Mouse (Mus musculus) embryonic fibroblast, embryonic 13.5 days (primary cell): ENCODE results near the gene Dusp5.

Source experiments
- CTCF ChIP-seq: IDR thresholded peaks from 2 replicates; pipeline ENCODE4 v1.5.1; 2011; ENCODE audit warnings: mild to moderate bottlenecking, control low read depth, low read length, moderate library complexity, borderline replicate concordance; ENCODE audit not compliant: insufficient read depth
- POLR2A ChIP-seq: IDR thresholded peaks from 2 replicates; pipeline ENCODE4 v1.6.1; 2011; ENCODE audit warnings: low read depth, mild to moderate bottlenecking, control low read depth, low read length, moderate library complexity

GRCm38 (mm10) chr19:53482527-53482926 is 46.4 kb upstream of the Dusp5 start:
- TF ChIP-seq CTCF: no peak
- TF ChIP-seq POLR2A: no peak
